Mouse (Mus musculus) olfactory bulb, adult 2 months (tissue): ENCODE data around the gene Parvb. TPM values are rescaled to one million over a fixed set of nuclear protein-coding genes. Genes with fewer than 3 reads are reported as not detected.

ENCODE experiments used
- H3K27ac ChIP-seq: fragments of 200-500 bp; 2 replicates; pipeline ENCODE4 v1.5.1; 2012; ENCODE audit warnings: low read depth, low read length; ENCODE audit not compliant: insufficient read depth
- H3K4me1 ChIP-seq: fragments of 200-500 bp; 2 replicates; pipeline ENCODE4 v1.6.1; 2012; ENCODE audit warnings: low read length; ENCODE audit not compliant: control insufficient read depth, insufficient read depth
- H3K4me3 ChIP-seq: fragments of 200-500 bp; 2 replicates; pipeline ENCODE4 v1.5.1; 2012; ENCODE audit warnings: mild to moderate bottlenecking, low read depth, low read length, moderate library complexity; ENCODE audit not compliant: insufficient read depth
- CTCF ChIP-seq: fragments of 200-500 bp; IDR thresholded peaks from 2 replicates; pipeline ENCODE4 v1.5.1; 2012; ENCODE audit warnings: low read depth, mild to moderate bottlenecking, low read length, moderate library complexity; ENCODE audit not compliant: insufficient read depth
- POLR2A ChIP-seq: fragments of 200-500 bp; IDR thresholded peaks from 2 replicates; pipeline ENCODE4 v1.6.1; 2012; ENCODE audit warnings: mild to moderate bottlenecking, low read depth, low read length, moderate library complexity; ENCODE audit not compliant: insufficient read depth
- WGBS: fragments of 180-500 bp; shearing (Covaris S2); methylation state at CpG from one replicate; pipeline ENCODE4 v1.1.7; 2018; 5-methylcytosine and 5-hydroxymethylcytosine counted together
- polyA plus RNA-seq: library from polyadenylated mRNA; stranded (reverse); fragments of >200 nt; gene quantifications from 2 replicates; pipeline ENCODE4 v1.2.4, GENCODE M21; 2012; ENCODE audit warnings: low replicate concordance; ENCODE audit not compliant: missing spikeins, insufficient read depth, insufficient read length

The Parvb gene
- polyA plus RNA-seq, 1 experiment: not detected

- TF ChIP-seq POLR2A: no peak
- no peak for TF ChIP-seq CTCF
- Histone ChIP-seq H3K4me3 (no peak overlapping the region), H3K4me1 (no peaks in the 10 kb centered on the region), H3K27ac (no peak overlapping the region)
- 82% methylated on average over 2 of the region's 2 CpGs for WGBS
Observed at GRCm38 (mm10) chr15:84340926-84341325, 109.1 kb downstream of the Parvb start.

- peaks cover 10% of the 10 kb centered on the region for H3K4me1 ChIP-seq
- TF ChIP-seq CTCF (peak; percentile 26; the same call in 1 of the 2 replicates), POLR2A (no peak)
- H3K27ac ChIP-seq: no peak overlapping the region
- H3K4me3 ChIP-seq: no peak overlapping the region
- 97% methylated on average over 4 of the region's 4 CpGs for WGBS
Observed at GRCm38 (mm10) chr15:84348769-84349168, 116.9 kb downstream of the Parvb start.

DNA sequence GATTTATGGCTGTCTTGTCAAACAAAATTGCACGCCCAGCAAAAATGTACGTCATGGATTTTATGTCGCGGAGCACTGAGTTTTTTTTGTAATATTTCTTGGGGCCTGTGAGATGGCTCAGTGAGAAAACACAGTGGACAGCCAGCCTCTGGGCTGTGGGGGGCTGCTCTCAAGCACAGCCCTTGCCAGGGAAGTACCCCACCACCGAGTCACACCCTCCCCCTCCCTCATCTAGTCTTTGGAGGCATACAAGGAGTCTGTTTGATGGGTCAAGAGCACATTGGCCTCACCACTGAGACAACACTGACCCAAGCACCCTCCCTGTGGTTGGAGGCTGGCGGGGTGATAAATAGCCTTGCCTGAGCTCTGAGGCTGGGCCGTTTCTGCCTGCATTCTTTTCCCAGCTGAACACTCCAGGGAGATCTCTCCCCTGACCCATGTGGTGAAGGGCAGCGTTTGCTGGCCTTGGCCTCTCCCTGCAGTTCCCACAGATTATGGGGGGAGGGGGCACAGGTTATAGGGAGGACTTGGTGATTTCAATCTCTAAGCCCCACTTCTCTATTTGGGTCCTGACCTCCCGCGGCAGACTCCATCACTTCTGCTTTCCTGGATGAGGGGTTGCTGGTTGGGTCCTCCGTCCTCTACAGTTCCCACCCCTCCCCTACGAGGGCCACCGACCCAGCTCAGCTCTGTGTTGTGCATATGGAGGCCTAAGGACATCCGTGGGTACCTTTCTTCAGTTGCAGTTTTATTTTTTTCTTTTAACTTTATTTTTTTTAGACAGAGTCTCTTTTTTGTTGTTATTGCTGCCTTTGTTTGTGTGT is 118.3 kb downstream of the Parvb start:
- no peak overlapping the region for H3K27ac ChIP-seq
- H3K4me3 ChIP-seq: no peak overlapping the region
- TF ChIP-seq POLR2A (no peak), CTCF (no peak)
- H3K4me1 ChIP-seq: peaks cover 10% of the 10 kb centered on the region
- WGBS: 79% methylated on average over 14 of the region's 14 CpGs

GRCm38 (mm10) chr15:84351342-84351741 is 119.5 kb downstream of the Parvb start:
- TF ChIP-seq POLR2A (no peak), CTCF (no peak)
- H3K27ac ChIP-seq: no peak overlapping the region
- H3K4me3 ChIP-seq: no peak overlapping the region
- 89% methylated on average over 7 of the region's 7 CpGs for WGBS
- H3K4me1 ChIP-seq: peaks cover 13% of the 10 kb centered on the region

DNA sequence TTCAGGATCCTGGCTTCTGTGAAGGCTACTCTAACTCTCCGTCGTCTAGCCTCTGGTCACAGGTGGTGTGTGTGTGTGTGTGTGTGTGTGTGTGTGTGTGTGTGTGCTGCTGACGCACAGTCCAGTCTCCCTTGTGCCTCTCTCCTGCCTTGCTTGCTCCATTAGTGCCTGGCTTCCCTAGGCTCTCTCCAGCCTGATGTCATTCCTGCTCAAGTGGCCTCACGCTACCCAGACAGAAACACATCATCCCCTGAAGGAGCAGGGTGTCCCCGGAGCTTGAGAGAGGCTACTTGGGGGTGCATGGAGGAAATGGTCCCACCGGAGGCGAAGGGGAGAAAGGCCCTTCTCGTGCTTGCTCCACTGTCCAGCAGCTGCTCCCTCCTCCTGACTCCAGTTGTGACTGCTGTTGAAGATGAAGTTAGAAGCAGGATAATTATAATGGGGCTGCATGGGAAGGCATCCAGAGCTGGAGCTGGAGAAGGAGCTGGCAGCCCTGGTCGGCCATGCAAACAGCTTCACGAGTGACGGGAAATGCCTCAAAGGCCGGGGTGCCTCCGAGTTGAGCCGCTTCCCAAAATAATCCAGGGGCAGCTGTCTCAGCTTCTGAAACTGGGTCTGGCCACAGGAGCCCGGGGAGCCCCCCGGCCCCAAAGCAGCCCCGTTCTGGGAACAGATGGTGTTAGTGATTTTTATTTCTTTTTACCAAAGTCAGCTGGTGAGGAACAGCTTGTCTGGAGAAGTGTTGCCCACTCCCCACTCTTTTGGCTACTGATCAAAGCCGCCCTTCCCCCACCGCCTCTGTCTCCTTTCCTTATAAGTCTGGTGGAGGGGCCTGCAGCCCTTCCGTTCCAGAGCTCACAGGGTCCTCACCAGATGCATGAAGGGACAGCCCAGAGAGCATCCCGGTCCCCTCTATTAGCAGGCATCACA is 120.3 kb downstream of the Parvb start:
- 55% methylated on average over 21 of the region's 21 CpGs for WGBS
- TF ChIP-seq CTCF (no peak), POLR2A (0 out of 2 replicates have a peak, but pooled peaks have one; percentile 10)
- Histone ChIP-seq H3K27ac (no peak overlapping the region), H3K4me3 (no peak overlapping the region), H3K4me1 (peaks cover 13% of the 10 kb centered on the region)

GRCm38 (mm10) chr15:84355081-84355480 is 123.2 kb downstream of the Parvb start:
- no peak overlapping the region for H3K4me3 ChIP-seq
- TF ChIP-seq CTCF: no peak
- TF ChIP-seq POLR2A: no peak
- peaks cover 17% of the 10 kb centered on the region for H3K4me1 ChIP-seq
- no peak overlapping the region for H3K27ac ChIP-seq
- 78% methylated on average over 5 of the region's 5 CpGs for WGBS

DNA sequence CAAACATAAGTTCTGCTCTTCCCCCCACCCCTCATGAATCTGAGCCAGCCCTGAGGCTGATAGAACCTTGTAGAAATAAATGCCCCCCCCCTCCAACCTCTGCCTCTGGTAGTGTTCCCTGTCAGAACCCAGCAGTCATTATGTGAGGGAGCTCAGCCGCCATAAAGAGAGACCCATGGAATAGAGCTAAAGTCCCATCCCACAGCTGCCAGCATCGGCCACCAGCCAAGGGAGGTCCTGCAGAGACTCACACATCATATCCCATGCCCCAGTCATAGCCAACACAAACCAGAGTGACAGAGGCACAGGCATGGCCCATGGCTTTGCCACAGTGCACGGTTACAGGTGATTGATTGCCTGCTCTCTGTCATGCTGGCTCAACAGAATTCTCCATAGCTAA is 132.9 kb downstream of the Parvb start:
- no peak overlapping the region for H3K27ac ChIP-seq
- TF ChIP-seq POLR2A (no peak), CTCF (no peak)
- no peak overlapping the region for H3K4me3 ChIP-seq
- WGBS: 93% methylated on average over 3 of the region's 3 CpGs
- peaks cover 16% of the 10 kb centered on the region for H3K4me1 ChIP-seq

Other genes with a start within 250 kb of the Parvb start
- not detected in 2 replicates for gene Efcab6, start 166.7 kb upstream of the Parvb start, polyA plus RNA-seq
- not detected in 2 replicates for gene Sult4a1, start 126.3 kb upstream of the Parvb start, polyA plus RNA-seq
- not detected in 2 replicates for gene Pnpla5, start 108.9 kb upstream of the Parvb start, polyA plus RNA-seq
- gene Pnpla3, start 64.2 kb upstream of the Parvb start, polyA plus RNA-seq: not detected in 2 replicates
- gene Samm50, start 39.8 kb upstream of the Parvb start, polyA plus RNA-seq: not detected in 2 replicates
- not detected in 2 replicates for gene Parvg, start 92.0 kb downstream of the Parvb start, polyA plus RNA-seq
- gene Shisal1, start 215.1 kb downstream of the Parvb start, polyA plus RNA-seq: not detected in 2 replicates